Mouse (Mus musculus): ENCODE results near the gene Rasgef1b.
"Not testable (repeated sequence)": the region's sequence is repeated elsewhere in the genome, so short reads cannot be mapped to it uniquely, and the experiment has no call there.

Gene Rasgef1b

DNA sequence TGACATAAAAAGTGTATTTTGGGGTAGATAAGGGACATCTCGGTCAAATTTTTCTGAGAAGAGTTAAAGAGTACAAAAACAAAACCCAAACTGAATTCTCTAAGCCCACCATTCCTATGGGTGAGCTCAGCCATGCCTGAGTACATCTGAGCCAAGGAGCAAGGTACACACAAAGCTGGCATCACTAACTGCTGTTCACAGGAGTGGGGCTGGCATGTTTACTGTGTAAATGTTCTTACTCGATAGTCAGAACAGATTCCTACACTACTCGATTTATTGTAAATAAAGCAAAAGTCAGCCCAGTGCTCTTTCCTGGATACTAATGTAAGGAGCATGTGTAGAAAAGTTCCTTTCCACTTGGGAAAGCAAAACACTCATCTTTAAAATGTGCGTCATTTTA is 492.4 kb downstream of the Rasgef1b start:
- no peak for DNase-seq

DNA sequence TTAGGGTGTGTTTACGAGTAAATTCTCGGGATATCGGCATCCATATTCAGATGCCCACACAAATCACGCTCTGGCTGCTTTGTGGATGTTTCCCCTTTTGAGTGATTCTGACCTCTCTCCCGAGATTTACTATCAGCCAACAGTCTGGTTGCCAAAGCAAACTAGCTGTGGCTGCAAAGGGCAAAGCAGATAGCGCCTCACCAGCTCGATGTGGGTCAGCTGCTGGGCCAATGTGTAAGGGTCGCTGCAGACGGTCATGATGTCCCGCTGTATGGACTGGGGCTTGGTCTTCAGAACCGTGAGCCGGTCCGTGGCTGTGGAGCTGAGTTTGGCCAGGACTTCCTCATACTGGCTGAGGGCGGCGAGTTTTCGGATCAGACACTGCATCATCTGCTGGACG is 494.6 kb downstream of the Rasgef1b start:
- DNase-seq = no peak

DNA sequence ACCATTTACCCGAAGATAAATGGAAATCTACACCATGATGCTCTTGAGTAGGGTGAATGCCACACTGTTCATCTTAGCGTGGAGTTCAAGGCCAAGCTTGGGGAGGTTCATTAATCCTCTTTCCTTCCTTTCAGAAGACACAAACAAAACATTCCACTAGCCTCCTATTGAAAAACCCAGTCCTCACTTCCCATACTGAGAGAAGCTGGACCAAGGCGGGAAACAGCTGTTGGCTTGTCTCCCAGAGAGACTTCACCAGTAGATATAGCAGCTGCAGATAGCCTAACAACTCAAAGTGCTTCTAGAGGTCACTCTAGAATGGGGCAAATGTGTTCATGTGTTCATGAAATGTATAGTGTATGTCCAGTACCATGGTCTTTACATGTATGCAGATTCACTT is 495.7 kb downstream of the Rasgef1b start:
- DNase-seq = no peak

DNA sequence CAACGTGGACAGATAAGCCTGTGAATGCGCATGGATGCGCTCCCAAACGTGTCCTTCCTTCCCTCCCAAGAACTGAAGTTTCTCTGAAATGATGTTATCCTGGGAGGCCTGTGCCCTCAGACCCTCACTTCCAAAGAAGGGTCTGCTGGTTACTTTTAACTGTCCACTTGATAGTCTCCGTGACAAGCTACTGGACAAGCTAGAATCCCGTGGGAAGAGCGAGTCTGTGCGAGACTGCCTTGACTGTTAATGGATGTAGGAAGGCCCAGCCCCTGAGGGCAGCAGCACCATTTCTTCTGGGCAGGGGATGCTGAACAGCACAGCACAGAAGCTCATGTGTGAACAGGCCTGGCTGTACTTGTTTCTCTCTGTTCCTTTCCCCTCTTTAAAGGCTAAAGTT is 496.5 kb downstream of the Rasgef1b start:
- no peak for DNase-seq

DNA sequence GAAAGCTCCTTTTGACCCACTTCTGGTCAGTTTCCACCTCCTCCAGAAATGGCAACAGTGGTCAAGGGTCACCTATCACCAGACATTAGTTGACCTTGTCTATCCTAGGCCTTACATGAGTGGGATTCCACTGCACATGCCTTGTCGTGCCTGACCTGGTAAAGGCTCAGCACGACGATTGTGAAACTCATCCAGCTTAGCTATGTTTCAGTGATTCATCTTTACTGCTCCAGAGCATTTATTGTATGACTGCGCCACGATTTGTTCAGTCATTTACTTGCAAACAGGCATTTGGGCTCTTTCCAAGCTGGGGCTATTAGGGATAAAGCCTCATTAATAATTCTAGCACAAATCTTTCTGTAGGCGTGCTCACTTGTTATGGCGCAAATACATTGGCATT is 498.4 kb downstream of the Rasgef1b start:
- no peak for DNase-seq

DNA sequence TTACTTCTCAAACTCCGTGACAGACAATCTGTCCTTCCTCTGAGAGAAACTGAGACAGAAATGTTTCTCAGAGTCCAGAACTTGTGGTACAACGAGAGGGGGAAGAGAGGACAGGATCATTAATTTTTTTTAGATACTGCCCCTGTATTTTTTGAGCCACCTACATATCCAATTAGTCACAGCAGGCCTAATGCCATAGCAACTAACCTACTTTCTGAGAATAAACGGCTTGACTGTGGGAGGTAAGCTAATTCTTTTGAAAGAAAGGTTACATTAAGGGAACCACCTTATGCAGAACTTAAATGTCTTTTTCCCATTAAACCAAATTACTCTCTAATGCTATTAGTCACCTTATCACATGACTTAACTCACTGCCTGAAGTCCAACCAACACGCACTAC is 501.5 kb downstream of the Rasgef1b start:
- no peak for DNase-seq

DNA sequence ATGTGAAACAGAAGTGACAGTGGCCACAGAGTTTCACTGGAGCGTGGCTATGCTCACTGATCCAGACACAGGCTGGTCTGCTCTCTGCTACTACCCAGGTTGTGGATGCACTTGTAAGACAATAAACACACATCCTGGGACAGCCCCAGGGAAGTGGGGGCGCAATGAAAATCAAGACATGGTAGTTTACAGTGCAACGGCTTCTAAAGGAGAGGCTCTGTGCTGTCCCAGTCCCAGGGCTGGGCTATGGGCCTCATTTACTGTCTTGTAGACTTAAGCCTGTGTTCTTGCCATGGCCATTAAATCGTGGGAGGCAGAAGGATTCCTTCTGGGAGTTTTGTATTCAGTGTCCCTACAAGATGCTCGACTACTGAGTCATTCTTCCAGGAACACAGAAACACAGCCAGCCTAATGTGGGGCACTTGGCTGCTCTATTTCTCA is 504.3 kb downstream of the Rasgef1b start:
- no peak for DNase-seq

DNA sequence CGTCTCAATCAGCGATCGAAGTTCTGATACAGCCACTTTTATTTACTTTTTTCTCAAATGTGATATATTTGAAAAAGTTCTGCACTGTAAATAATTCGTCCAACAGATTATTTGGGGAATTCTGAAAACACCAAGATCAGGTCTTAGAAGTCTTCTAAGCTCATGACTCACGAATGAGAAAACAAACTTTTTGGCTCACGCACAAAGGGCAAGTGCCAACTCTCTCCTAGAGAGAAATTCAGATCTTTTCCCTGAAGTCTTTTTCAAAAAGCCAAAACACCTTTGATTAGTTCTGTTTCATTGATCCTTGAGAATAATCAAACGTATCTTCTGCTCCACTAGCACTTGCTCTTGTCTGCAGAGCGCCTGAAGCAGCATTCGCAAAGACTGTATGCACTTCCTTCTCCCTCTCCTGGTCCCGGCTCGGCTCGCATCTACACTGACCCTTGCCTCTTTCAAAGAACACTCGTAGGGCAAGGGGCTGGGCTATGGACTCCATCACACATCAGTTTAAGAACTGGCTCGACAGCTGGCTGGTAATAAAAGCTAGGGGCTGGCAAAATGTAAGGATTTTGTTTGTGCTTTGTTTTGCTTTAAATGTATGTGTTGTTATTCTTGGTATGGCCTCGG is 504.9 kb downstream of the Rasgef1b start:
- DNase-seq = no peak

DNA sequence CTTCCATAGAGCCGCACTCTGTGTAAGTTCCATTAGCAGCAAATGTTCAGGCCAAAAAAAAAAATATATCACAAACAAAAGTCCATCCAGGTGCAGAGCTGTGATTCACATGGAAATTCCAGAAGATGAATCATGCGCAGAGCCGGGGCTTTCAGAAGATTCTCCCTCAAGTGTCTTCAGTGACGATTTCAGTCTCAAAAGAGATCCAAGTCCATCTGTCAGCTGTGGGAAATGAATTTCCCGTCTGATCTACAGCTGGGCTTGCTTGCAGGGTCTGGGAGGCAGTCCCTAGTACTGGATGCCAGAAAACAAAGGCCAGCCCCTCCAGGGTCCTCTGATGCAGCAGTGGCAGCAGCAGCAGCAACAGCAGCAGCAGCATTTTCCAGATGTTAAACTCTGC is 510.5 kb downstream of the Rasgef1b start:
- DNase-seq = no peak

DNA sequence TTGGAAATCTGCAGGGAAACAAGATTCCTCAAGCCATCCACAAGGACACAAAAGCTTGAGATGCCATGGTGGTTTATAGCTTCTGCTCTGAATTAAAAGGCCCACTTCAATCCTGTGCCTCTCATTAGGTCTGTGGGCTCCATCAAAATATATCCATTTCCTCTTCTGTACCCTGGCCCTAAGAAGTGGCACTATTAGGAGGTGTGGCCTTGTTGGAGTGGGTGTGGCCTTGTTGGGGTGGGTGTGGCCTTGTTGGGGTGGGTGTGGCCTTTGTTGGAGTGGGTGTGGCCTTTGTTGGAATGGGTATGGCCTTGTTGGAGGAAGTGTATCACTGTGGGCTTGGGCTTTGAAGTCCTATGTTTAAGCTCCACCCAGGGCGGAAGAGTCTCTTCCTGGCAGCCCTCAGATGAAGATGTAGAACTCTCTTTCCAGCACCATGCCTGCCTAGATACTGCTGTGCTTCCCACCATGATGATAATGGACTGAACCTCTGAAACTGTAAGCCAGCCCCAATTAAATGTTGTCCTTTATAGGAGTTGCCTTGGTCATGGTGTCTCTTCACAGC is 512.2 kb downstream of the Rasgef1b start:
- DNase-seq = not testable (repeated sequence)

DNA sequence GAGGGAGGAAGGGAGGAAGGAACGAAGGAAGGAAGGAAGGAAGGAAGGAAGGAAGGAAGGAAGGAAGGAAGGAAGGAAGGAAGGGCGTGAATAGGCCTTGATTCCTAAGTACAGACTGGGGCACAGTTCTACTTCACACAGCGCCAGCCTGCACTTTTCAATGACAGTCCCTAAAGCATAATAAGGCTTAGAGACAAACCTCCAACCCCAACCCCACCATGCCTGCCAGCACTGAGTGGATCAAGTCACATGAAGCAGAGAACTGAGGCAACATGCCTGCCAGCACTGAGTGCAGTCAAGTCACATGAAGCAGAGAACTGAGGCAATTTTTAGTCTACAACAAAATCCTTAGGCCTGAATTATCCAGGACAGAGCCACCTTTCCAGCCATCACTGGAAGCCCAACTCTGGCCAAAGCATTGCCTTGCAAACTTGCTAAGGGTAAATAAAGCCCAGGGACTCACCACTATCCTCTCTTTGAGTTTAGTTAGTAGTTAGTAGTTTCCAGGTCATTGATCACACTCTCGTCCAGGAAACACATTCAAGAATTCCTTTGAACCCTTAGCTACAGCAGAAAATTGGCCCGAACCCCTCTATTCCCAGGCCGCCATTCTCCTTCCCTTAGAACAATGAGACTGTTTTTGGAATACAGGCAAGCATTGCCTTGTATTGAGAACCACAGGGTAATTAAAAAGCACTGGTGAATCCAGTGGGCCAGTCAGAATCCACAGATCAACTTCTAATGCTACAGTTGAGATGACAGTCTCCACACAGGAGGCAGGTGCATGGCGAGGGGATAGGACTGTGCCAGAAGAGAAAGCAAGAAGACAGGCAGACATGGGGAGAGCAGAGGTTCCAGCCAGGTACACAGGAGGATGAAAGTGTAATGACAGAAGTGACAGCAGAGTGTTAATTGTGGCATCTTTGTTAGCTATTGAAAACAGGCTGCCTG is 513.4 kb downstream of the Rasgef1b start:
- no peak for DNase-seq

DNA sequence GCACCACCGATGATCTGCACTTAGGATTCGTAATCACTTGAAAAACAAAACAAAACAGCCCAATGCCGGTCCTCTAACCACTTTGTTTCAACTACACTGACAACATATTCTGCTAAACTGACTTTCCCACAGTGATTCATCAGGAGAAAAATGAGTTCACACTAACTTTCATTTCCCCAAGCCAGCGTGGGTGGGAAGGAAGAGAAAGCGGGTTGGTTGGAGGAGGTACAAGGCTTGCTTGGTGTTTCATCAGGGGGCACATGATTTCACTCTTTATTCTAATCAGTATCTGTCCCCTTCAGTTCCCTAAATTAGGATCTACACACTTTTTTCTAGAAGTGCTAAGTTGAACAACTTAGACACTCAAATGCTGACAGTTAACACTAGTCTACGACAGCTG is 514.5 kb downstream of the Rasgef1b start:
- DNase-seq = no peak

DNA sequence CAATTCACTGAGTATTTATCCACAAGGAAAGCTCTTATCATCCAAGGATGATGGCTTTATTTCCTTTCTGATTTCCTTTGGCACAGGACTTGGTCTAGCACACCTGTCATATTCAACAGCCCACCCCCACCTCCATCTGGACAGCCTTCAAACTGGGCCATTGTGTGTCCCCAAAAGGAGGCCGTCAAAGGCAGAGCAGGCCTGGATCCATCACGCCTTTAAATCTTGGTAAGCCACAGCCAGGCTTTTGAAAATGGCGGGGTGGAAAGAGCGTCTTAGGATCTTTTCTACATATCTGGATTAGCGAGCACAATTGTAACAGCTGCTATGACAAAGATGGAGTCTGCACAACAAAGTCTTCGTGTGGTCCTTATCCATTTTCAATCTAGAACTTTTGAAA is 515.7 kb downstream of the Rasgef1b start:
- no peak for DNase-seq

DNA sequence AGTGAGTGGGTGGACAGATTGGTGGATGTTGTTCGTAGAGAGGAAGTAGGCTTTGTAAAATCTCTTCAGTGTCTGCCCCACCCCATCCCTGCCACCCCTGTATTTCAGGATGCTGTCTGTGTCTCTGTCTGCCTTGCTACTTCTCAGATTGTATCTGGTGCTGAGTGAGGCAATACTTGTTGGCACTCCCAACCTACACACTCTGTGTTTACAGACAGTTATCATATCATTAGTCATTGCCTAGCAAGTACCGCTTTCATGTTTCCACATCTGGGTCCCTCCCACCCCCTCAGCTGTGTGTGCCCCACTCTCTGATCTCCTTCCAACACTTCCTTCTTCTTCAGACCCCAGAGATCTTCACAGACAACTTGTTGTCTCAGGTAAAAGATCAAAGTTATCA is 525.4 kb downstream of the Rasgef1b start:
- no peak for DNase-seq

DNA sequence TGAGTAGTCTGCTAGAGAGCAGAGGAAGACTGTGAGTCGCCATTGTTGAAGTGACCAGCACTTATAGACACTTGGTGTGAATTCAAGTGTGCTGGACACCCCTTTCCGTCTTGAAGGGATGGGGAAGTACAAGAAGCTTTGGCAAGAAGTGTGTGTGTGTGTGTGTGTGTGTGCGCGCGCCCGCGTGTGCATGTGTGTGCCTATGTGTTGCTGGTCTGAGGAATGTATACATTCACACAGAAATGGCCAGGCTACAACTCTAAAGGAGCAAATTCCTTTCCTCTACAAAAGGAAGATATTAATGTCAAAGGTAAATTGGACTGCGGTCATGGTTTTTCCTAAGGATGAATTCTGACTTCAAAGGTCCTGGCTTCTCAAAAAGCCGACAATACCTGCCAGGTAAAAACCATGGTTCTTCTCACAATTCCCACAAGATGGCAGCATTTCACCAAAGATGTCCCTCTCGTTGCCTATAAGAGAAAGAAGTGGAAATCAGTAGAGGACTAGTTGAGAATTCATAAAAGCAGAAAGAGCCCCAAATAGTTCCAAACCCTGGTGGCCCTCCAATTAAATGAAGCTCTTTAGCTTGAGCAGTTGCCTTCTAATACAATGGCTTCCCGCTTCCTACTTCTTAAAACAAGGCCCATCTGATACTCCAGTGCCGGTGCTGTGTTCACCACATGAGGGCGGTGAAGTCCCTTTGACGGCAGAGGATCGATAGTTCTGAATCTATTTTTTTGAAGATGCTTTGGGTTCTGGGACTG is 526.6 kb downstream of the Rasgef1b start:
- DNase-seq = peak; percentile 25

DNA sequence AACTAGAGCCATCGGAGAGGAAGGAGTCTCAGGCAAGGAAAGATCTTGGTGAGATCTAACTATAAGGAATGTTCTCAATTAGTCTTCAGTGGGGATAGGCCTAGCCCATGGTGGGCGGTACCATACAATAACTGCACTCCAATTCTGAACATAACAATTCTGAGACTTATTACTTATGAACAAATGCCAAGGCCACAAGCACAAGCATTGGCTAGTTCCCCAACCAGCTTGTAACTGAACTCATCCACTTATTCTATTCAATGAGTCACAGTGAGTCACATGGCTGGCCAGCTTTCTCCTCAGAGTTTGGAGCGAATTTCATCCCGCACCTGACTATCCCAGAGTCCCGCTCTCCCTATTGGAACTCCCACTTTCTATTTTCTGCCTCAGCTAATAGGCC is 533.4 kb downstream of the Rasgef1b start:
- no peak for DNase-seq

DNA sequence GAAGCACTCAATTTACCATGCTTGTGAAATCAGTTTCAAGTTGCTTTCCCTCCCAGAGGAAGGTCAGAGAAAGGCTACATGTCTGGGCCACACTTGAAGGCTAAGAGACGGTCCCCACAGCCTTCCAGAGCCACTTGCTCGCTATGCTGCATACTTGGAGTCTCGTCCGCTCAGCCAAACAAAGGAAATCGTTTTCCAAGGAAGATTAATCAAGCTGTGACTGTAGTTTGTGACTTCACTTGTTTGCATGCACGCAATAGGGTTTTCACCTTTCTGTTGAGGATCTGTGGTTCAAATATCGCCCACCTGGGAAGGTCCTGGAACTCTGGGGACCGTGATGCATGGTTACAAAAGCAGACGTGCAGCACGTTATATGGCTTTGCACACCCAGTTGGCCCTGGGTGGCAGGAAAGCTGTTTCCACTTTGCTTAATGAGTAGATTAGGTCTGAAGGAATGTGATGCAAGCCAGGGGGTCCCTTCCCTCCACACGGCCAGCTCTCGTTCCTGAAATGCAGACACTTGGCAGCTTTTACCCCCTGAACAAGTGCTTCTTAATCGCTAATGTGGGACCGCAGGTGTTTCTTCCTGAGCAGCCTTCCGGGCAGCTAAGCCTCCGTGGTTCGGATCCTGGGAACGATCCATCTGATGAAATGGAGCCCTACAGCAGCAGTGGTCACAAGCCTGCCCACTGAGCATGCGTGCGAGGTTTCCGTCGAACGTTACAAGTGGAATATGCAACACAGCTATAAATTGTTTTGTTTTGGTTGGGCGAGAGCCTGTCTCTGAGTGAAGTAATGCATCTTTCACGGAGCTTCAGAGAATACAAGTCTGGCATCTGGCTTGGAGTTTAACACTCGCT is 537.7 kb downstream of the Rasgef1b start:
- DNase-seq = no peak

DNA sequence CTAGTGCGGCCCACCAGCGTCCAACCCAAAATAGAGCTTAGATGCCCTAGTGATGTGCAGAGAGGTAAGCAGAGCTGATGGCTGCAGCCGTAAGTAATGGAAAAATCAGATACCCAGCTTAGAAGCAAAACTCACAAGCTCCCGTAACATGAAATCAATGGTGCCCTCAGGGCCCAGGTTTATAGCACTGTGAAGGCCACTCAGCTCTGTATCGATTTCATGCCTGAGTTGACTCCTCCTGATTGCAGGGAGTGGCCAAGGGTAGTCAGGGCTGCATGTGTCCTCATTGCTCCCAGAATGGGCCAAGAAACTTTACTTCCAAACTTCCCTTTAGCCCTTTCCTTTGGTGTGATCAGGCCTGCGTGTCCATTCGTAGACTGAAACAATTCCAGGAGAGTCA is 545.2 kb downstream of the Rasgef1b start:
- DNase-seq = no peak

DNA sequence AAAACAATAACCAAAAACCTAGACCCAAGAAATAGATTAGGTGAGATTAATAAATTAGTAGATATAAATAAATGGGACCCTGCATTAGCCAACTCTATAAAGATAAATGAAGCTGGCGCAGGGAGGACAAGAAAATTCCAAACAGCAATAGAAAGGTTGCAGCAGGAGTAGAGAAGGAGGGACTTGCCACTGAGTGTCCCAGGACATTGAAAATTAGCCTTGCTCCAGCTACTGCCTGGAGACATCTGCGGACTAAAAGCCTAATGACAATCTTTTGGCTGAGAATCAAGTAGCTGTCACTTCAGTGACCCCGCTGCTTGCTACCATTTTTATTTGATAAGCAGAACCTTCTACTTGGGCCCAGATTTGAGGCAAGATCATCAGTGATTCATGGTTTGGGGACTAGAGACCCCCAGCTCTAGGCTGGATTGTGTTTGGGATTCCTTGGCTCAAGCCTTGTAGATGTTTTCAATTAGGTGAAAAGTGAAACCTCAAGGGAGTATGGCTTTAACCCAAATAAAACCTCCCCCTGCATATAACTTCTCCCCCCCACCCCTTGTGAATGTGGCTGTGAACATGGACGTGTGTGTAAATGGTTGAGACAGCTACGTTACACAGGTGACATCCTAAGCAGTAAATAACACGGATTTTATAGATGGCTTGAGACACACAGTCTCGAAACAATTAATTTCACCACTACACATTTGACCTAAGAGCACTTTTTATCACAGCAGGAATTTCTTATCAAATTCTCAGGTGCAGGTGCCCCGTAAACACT is 554.1 kb downstream of the Rasgef1b start:
- DNase-seq = no peak

DNA sequence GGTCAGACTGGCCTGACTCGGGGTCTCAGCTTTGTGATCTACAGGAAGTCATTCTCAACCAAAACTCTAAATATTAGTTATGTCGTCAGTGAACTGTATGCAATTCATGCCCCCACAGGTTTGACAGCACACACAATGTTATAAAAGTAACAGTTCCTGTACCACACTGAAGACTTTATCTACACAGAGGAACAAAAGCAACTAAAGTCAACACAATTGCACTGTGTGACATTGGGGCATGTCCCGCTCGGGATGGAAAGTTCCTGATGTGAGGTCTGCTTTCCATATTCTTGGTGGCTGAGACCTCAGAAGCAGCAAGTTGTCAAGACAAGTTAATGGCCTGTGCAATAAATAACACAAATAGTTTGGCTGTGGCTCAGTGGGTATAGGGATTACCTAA is 559.0 kb downstream of the Rasgef1b start:
- no peak for DNase-seq

DNA sequence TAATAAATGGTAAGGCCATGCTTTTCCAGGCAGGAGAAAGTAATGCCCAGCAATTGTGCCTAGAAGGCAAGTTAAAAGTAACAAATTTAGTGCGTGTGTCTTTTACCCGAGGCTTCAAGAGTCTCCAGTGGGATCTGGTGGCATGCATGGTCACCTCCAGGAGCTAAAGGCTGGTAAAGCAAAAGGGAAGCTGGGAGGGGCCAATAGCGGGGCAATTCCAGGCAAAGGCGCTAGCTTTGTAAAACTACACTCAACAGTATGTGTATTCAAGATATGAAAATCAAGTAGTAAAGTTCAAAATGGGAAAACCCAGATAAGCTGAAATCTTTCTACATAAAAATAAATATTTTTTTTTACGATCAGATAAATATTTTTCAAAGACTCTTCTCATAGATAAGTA is 561.1 kb downstream of the Rasgef1b start:
- no peak for DNase-seq

Measured in thymus, postnatal 25 days (tissue).